Mouse (Mus musculus): ENCODE results near the gene Rragb.
A peak's percentile ranks its signal among the peaks of the same experiment; 100 is the strongest.

Gene Rragb

GRCm38 (mm10) chrX:153139734-153140515 is at the start of gene Rragb:
Gene Rragb, plus strand, starts transcription at chrX:153139981.
- DNase-seq: peak; percentile 77 to 78

- DNase-seq: no peak
Measured at GRCm38 (mm10) chrX:153118486-153118885, 21.3 kb upstream of the Rragb start, which contains the start of gene Foxr2. Gene Foxr2, plus strand, starts transcription at chrX:153118786.

- no peak for DNase-seq
Measured at GRCm38 (mm10) chrX:153119013-153119412, 20.8 kb upstream of the Rragb start.

- DNase-seq: no peak
Measured at GRCm38 (mm10) chrX:153142656-153143055, 2.9 kb downstream of the Rragb start.

GRCm38 (mm10) chrX:153151766-153152165 is 12.0 kb downstream of the Rragb start:
- no peak for DNase-seq

GRCm38 (mm10) chrX:153155322-153155721 is 15.5 kb downstream of the Rragb start:
- peak; percentile 1 to 3 for DNase-seq

GRCm38 (mm10) chrX:153174786-153175185 is 35.0 kb downstream of the Rragb start:
- DNase-seq: peak in 1 of 2 experiments; percentile 3

GRCm38 (mm10) chrX:153182221-153182620 is 42.4 kb downstream of the Rragb start:
- no peak for DNase-seq

- DNase-seq: peak in 1 of 2 experiments; percentile 2
Measured at GRCm38 (mm10) chrX:153199185-153199584, 59.4 kb downstream of the Rragb start.

GRCm38 (mm10) chrX:153211101-153211500 is 71.3 kb downstream of the Rragb start:
- DNase-seq: no peak
